Mouse (Mus musculus): Measurements from ENCODE around the gene Fam32a. TPM values are rescaled to one million over a fixed set of nuclear protein-coding genes. Genes with fewer than 3 reads are reported as not detected.

Fam32a gene
- polyA plus RNA-seq, 1 experiment: 47.9 TPM

- no peak overlapping the region for H3K27ac ChIP-seq (ENCODE audit: control insufficient read depth, insufficient read depth, low read depth, low read length, poor library complexity)
- WGBS: 58% methylated on average over 7 of the region's 7 CpGs
- H3K4me1 ChIP-seq (ENCODE audit: control insufficient read depth, insufficient read depth, low read length): peaks cover 2% of the 10 kb centered on the region; the same call in 1 of the 2 replicates
- H3K4me3 ChIP-seq (replicated peaks; ENCODE audit: control insufficient read depth, low read depth, low read length): no peak overlapping the region
- no peak for TF ChIP-seq POLR2A (IDR thresholded peaks at IDR 0.05; ENCODE audit: borderline replicate concordance, control insufficient read depth, low read depth, low read length)
- TF ChIP-seq CTCF (IDR thresholded peaks at IDR 0.05; ENCODE audit: control insufficient read depth, insufficient read depth, low read length): peak; percentile 60
Measured at GRCm38 (mm10) chr8:72257171-72257901, 37.8 kb downstream of the Fam32a start.

- Histone ChIP-seq H3K4me1 (ENCODE audit: control insufficient read depth, insufficient read depth, low read length) (peaks cover 2% of the 10 kb centered on the region; the same call in 1 of the 2 replicates), H3K27ac (ENCODE audit: control insufficient read depth, insufficient read depth, low read depth, low read length, poor library complexity) (no peak overlapping the region), H3K4me3 (replicated peaks; ENCODE audit: control insufficient read depth, low read depth, low read length) (no peak overlapping the region)
- 94% methylated on average over 1 of the region's 1 CpGs for WGBS
- no peak for TF ChIP-seq CTCF (IDR thresholded peaks at IDR 0.05; ENCODE audit: control insufficient read depth, insufficient read depth, low read length)
- no peak for TF ChIP-seq POLR2A (IDR thresholded peaks at IDR 0.05; ENCODE audit: borderline replicate concordance, control insufficient read depth, low read depth, low read length)
Measured at GRCm38 (mm10) chr8:72257902-72258238, 38.3 kb downstream of the Fam32a start.

- no peak for TF ChIP-seq POLR2A (IDR thresholded peaks at IDR 0.05; ENCODE audit: borderline replicate concordance, control insufficient read depth, low read depth, low read length)
- no peak for TF ChIP-seq CTCF (IDR thresholded peaks at IDR 0.05; ENCODE audit: control insufficient read depth, insufficient read depth, low read length)
- no peak overlapping the region for H3K27ac ChIP-seq (ENCODE audit: control insufficient read depth, insufficient read depth, low read depth, low read length, poor library complexity)
- H3K4me3 ChIP-seq (replicated peaks; ENCODE audit: control insufficient read depth, low read depth, low read length): no peak overlapping the region
- H3K4me1 ChIP-seq (ENCODE audit: control insufficient read depth, insufficient read depth, low read length): peaks cover 2% of the 10 kb centered on the region; the same call in 1 of the 2 replicates
- 65% methylated on average over 2 of the region's 2 CpGs for WGBS
Measured at GRCm38 (mm10) chr8:72259862-72260261, 40.3 kb downstream of the Fam32a start.

- 58% methylated on average over 4 of the region's 4 CpGs for WGBS
- TF ChIP-seq POLR2A (IDR thresholded peaks at IDR 0.05; ENCODE audit: borderline replicate concordance, control insufficient read depth, low read depth, low read length) (no peak), CTCF (IDR thresholded peaks at IDR 0.05; ENCODE audit: control insufficient read depth, insufficient read depth, low read length) (no peak)
- Histone ChIP-seq H3K4me3 (replicated peaks; ENCODE audit: control insufficient read depth, low read depth, low read length) (no peak overlapping the region), H3K27ac (ENCODE audit: control insufficient read depth, insufficient read depth, low read depth, low read length, poor library complexity) (peak overlapping the region; percentile 40; the same call in 1 of the 2 replicates), H3K4me1 (ENCODE audit: control insufficient read depth, insufficient read depth, low read length) (peaks cover 2% of the 10 kb centered on the region; the same call in 1 of the 2 replicates)
Measured at GRCm38 (mm10) chr8:72260585-72260984, 41.1 kb downstream of the Fam32a start.

- TF ChIP-seq CTCF (IDR thresholded peaks at IDR 0.05; ENCODE audit: control insufficient read depth, insufficient read depth, low read length): peak; percentile 72
- no peak for TF ChIP-seq POLR2A (IDR thresholded peaks at IDR 0.05; ENCODE audit: borderline replicate concordance, control insufficient read depth, low read depth, low read length)
- Histone ChIP-seq H3K27ac (ENCODE audit: control insufficient read depth, insufficient read depth, low read depth, low read length, poor library complexity) (peak overlapping the region; percentile 40; the same call in 1 of the 2 replicates), H3K4me1 (ENCODE audit: control insufficient read depth, insufficient read depth, low read length) (peaks cover 2% of the 10 kb centered on the region; the same call in 1 of the 2 replicates), H3K4me3 (replicated peaks; ENCODE audit: control insufficient read depth, low read depth, low read length) (no peak overlapping the region)
- WGBS: 29% methylated on average over 2 of the region's 2 CpGs
Measured at GRCm38 (mm10) chr8:72261019-72261418, 41.5 kb downstream of the Fam32a start.

GRCm38 (mm10) chr8:72261431-72261830 lies 41.9 kb downstream of the Fam32a start:
- peaks cover 2% of the 10 kb centered on the region; the same call in 1 of the 2 replicates for H3K4me1 ChIP-seq (ENCODE audit: control insufficient read depth, insufficient read depth, low read length)

GRCm38 (mm10) chr8:72261872-72262271 lies 42.3 kb downstream of the Fam32a start:
- Histone ChIP-seq H3K4me3 (replicated peaks; ENCODE audit: control insufficient read depth, low read depth, low read length) (no peak overlapping the region), H3K27ac (ENCODE audit: control insufficient read depth, insufficient read depth, low read depth, low read length, poor library complexity) (no peak overlapping the region), H3K4me1 (ENCODE audit: control insufficient read depth, insufficient read depth, low read length) (peaks cover 2% of the 10 kb centered on the region; the same call in 1 of the 2 replicates)
- WGBS: 73% methylated on average over 5 of the region's 5 CpGs
- TF ChIP-seq POLR2A (IDR thresholded peaks at IDR 0.05; ENCODE audit: borderline replicate concordance, control insufficient read depth, low read depth, low read length) (no peak), CTCF (IDR thresholded peaks at IDR 0.05; ENCODE audit: control insufficient read depth, insufficient read depth, low read length) (no peak)

More at GRCm38 (mm10) chr8:72261431-72261830, 41.9 kb downstream of the Fam32a start:
- TF ChIP-seq POLR2A (IDR thresholded peaks at IDR 0.05; ENCODE audit: borderline replicate concordance, control insufficient read depth, low read depth, low read length) (no peak), CTCF (IDR thresholded peaks at IDR 0.05; ENCODE audit: control insufficient read depth, insufficient read depth, low read length) (no peak)
- Histone ChIP-seq H3K4me3 (replicated peaks; ENCODE audit: control insufficient read depth, low read depth, low read length) (no peak overlapping the region), H3K27ac (ENCODE audit: control insufficient read depth, insufficient read depth, low read depth, low read length, poor library complexity) (no peak overlapping the region)

GRCm38 (mm10) chr8:72262756-72263155 lies 43.2 kb downstream of the Fam32a start:
- Histone ChIP-seq H3K4me1 (ENCODE audit: control insufficient read depth, insufficient read depth, low read length) (peaks cover 4% of the 10 kb centered on the region; the same call in 1 of the 2 replicates), H3K27ac (ENCODE audit: control insufficient read depth, insufficient read depth, low read depth, low read length, poor library complexity) (no peak overlapping the region), H3K4me3 (replicated peaks; ENCODE audit: control insufficient read depth, low read depth, low read length) (no peak overlapping the region)
- TF ChIP-seq CTCF (IDR thresholded peaks at IDR 0.05; ENCODE audit: control insufficient read depth, insufficient read depth, low read length) (no peak), POLR2A (IDR thresholded peaks at IDR 0.05; ENCODE audit: borderline replicate concordance, control insufficient read depth, low read depth, low read length) (no peak)
- 88% methylated on average over 2 of the region's 2 CpGs for WGBS

Data from bone marrow, adult 2 months (tissue).